Mouse (Mus musculus): ENCODE data around the gene Polr1c.

The Polr1c gene

DNA sequence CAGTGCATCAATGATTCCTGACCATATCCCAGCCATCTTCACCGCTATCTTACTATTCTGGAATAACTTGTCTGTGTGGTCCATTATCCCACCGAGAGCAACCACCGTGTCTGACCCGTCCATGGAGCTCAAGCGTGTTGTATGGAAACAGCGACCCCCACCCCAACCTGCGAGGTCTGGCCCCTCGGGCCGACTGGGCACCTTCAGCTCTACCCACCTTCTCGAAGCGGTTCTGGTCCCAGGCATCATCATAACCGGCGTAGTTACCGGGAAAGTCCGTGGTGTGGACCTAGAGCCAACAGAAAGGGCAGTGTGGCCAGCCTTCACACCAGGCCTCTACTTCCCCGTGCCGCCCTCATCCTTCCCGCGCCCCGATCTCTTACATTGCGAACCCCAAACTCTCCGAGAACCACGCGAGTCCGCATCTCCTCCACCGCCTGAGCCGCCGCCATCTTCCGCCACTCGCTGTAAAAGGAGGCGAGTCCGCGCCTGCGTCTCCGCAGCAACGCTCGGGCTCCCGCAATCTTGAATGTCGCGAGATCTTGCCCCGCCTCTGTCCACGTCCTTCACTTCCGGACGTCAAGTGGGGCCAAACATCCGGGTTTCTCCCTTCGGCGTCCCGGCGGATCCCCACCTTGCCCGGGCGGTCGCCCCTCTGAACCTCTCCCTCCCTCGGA is at the start of gene Polr1c, which contains the start of gene Yipf3:
TSS of gene Polr1c (minus strand) at position 543 of the 677 bp plus-strand sequence.
TSS of gene Yipf3 (plus strand) at position 569 of the 677 bp plus-strand sequence.
- peak; percentile 93 for DNase-seq

- no peak for DNase-seq
These were observed 49.1 kb upstream of the Polr1c start for GRCm38 (mm10) chr17:46297028-46297363.

DNA sequence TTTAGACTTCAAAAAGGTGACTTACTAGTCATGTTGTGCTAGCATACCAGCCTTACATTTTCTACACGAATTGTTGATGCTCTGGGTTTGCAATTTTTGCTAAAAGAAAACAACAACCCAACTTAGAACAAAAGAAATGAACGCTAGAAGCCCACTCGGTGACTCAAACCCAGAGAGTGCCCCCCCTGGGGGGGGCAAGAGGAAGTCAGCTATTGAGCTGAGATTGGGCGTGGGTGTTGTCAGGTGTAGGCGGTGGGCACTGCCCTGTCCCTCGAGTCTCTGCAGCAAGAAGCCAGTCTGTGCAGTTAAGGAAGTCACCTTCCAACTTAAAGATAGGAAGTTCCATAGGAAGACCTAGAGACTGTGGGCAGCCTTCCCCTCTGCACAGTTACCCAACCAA is 48.7 kb upstream of the Polr1c start:
- DNase-seq: no peak

DNA sequence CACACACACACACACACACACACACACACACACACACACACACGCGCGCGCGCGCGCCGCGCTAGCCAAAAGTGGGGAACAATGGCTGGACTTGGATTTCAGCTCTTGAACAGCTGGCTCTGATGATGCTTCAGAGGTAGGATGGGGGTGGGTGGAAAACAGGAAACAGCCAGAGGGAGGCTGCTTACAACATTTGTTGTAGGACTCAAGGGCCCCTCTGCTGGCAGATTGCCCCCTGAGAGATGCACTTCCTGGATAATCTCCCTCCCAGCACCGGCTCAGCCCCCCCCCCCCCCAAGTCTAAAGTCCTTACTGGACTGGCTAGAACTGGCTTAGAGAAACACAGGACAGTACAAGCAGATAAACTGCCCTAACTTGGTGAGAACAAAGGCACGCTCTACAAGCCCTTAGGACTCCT is 39.8 kb upstream of the Polr1c start:
- DNase-seq: no peak

- DNase-seq: no peak
These were observed 37.6 kb upstream of the Polr1c start for GRCm38 (mm10) chr17:46285407-46285806.

- DNase-seq: no peak
These were observed 36.8 kb upstream of the Polr1c start for GRCm38 (mm10) chr17:46284653-46285052.

GRCm38 (mm10) chr17:46283911-46284310 is 36.1 kb upstream of the Polr1c start:
- DNase-seq: no peak

DNA sequence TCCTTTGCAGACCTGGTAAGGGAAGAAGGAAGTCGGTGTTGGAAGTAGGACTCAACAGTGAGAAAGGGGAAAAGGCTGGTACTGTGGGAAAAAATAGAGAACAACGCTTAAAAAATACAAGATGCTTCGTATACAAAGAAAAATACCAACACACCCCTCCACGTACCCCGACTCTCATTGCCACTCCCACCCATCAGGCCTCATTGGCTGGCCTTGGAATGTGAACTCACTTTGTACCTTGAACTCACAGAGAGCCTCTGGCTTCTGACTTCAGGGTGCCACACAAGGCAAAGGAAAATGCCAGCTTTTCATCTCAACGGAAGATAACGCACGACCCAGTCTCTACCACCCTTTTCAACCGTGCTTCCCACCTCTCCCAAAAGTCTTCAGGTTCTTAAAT is 35.3 kb upstream of the Polr1c start:
- no peak for DNase-seq

DNA sequence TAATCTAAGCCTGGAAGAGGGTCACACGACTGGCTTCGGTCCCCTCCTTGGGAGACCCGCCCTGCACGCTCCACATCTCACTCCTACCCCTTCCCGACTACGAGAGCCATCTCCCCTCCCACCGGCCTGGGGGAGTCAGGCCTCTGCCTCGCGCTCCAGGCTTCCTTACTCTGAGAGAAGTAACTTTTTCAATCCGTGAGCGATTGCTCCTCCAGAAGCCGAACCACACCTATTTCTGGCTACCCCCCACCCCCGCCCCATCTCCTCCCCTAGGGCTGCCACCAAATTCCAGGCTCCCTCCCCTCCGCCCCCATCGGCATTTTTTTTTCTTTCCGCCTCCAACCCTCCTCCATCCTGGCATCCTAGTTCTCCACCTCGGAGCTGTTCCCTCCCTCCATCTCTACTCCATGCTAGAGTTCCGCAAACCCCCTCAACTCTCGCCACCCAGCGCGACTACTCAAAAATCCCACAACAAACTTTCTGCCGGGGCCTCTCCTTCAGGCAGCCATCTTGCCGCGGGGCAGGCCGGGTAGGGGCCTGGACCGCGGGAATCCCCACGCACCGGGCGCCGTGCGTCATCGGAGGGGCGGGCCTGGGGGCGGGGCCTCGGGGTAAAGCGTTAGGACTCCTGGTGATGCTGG is 34.7 kb upstream of the Polr1c start, which contains the start of gene Tjap1:
TSS of gene Tjap1 (minus strand) at position 544 of the 641 bp plus-strand sequence.
- peak; percentile 76 for DNase-seq

DNA sequence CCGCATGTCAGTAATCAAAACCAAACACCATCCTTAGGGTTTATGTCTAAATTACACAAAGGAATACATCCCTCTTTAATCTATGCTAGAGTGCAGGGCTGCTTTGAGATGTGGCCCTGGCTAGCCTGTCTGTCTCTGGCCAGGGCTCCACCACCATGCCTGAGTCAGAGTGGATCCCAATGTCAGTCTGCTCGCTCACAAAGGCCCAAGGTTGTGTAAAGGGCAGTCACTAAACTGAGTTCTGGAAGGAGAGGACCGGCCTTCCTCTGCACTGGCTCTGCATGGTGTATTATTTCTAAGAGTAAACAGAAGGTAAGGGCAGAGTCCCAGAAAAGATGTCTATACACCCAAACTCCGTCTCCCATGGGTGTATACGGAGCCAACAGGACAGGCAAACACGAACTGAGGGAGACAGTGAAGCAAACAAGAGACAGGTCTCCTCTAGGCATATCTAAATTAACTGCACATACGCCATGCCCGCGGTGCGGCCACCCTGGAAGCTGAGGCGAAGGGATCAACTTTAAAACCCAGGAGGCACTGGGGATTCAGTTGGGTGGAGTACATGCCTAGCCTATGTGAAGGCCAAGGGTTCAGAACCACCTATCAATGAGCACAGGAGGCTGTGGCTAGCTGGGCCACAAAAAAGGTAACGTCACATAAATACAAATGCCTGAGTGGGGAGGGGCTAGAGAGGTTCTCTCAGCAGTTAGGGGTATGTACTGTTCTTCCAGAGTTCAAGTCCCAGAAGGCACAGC is 30.3 kb upstream of the Polr1c start:
- DNase-seq: no peak

GRCm38 (mm10) chr17:46277586-46277985 is 29.7 kb upstream of the Polr1c start:
- DNase-seq: no peak

- DNase-seq: no peak
These were observed 27.7 kb upstream of the Polr1c start for GRCm38 (mm10) chr17:46275506-46275905.

DNA sequence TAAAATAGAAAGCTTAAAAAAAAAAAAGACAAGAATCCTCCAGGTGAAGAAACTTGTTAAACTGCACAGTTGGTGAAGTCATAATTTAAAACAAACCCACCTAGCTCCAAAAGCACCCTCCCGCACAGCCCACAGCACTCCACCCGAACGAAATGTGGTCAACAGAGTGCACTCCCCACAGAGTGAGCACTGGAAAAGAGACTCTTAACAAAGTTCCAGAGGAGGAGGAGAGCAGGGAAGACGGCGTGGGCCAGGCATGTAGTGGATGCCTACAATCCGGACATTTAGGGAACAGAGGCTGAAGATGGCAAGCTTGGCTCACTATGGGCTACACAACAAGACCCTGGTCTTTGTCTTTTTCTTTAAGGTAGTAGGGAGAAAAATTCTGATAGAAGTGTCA is 27.2 kb upstream of the Polr1c start:
- DNase-seq: no peak

DNA sequence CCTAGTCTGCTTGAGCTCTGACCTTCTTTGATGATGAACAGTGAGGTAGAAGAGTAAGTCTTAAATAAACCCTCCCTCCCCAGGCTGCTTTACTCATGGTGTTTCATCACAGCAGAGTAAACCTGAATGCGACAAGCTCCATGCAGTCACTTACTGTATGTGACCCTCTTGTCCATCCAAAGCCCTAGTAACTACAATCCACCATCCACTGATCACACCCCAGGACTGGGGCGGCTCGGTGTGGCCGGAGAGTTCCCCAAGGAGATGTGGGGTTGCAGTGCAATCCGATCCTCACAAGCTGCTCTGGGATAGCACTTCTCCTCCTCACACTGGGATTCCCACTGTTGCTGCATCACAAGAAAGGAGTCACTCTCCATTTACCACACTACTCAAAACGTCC is 26.6 kb upstream of the Polr1c start:
- DNase-seq: no peak

DNA sequence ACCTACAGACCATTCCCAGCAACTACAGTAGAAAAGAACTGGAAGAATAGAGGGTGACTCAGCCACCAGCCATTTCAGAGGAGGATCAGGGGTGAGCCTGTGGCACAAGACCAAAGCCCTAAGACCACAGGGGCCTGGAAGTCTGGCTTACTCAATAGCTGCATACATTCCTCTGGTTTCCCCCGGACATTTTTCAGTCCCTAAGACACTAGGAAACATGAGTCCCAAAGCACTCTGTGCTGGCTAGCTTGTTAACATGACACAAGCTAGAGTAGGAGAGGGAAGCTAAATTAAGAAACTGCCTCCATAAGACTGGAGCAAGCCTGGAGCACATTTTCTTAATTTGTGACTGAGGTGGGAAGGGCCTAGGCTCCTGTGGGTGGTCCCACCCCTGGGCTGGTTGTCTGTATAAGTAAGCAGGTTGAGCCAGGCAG is 26.0 kb upstream of the Polr1c start:
- no peak for DNase-seq

DNA sequence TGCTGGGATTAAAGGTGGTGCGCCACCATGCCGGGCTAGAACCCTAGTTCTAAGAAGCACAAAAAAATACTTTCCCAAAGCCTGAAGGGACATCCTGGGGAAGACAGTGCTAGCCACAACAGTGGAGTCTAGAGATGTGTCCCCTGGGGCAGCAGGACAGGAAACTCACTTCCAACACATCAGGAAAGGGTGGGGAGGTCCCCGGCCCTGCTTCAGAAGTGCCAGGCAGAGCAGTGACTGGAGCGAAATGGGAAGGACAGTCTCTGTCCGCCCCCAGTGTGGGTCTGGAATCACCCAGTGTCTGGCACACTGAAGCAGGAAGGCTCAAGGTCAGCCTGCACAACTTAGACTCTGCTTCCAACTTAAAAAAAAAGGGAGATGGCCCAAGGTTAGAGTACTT is 24.8 kb upstream of the Polr1c start:
- no peak for DNase-seq

DNA sequence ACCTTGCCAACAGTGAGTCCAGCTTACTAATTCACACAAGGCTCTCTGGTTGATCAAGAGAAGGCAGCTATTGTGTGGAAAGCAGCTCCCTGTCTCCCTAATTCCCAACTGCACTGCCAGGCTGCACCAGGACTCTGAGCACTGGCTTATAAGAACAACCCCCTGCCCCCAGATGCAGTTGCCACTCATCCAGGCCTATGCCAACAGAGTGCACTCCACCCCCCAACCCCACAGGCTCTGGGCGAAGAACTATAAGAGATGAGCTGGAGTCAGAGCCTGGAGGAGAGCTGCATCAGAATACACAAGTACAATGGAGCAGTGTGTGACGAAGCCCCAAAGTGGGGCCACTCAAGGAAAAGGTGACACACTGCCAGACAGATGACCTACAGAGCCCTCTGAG is 24.2 kb upstream of the Polr1c start:
- no peak for DNase-seq

GRCm38 (mm10) chr17:46269771-46270534 is 22.1 kb upstream of the Polr1c start:
- no peak for DNase-seq

- DNase-seq: no peak
These were observed 20.3 kb upstream of the Polr1c start for GRCm38 (mm10) chr17:46268026-46268720.

- no peak for DNase-seq
These were observed 19.7 kb upstream of the Polr1c start for GRCm38 (mm10) chr17:46267511-46267910.

GRCm38 (mm10) chr17:46266986-46267385 is 19.1 kb upstream of the Polr1c start:
- DNase-seq: no peak

DNA sequence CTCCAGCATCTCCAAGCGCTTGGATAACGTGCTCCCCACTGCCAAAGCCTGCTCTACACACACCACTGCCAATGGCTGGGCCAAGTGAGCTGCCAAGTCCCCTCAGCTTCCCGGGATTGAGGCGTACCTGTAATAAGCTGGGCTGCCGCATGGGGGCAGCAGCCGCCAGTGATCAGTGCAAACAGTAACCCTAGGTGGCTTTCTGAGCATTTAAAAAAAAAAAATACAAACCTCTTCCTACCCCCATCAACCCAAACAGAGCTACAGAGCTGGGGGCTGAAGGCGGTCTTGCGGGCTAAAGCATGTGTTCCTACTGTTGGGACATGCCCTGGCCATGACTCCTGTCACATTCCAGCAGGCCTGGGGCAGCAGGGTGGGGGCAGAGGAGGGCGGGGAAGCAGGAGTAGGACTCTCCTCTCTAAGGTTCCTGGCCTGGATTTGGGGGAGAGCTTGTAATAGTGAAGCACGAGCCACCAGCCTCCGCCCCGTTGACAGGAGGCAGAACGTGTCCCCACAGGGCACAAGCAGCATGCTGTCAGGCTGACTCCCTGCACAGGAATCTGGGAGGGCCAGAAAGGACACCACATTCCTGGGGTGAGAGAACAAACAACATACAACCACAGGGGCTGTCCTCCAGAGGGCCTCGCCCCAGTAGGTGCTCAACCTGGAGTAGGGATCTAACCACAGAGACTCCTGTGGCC is 18.2 kb upstream of the Polr1c start:
- peak; percentile 82 for DNase-seq

Measured in cerebellum, adult 11 months (tissue).